ENCODE assay signal across 14 mouse cellular contexts in genomic region chr5:38146524-38146923, GRCm38 (mm10). TPM values are rescaled to one million over a fixed set of nuclear protein-coding genes. Genes with fewer than 3 reads are reported as not detected.
DNase-seq lines count a peak whose midpoint lies in the region; ATAC-seq and TF ChIP-seq lines count a peak whose summit lies in the region.
"Had no signal": no experiment of that assay in that cellular context is flagged by ENCODE, and none has a peak within 500 bp of the region (broad histone marks: within the 10 kb centered on the region; RNA-seq: fewer than 3 reads in every experiment).

No protein-coding gene starts in this region.

- H3K9ac ChIP-seq in heart, adult 2 months (ENCODE audit: low read depth, low read length), result no peak overlapping the region
- H3K9ac ChIP-seq: limb, embryonic 12.5 days; liver, postnatal 0 days had no signal

- no peak overlapping the region for H3K4me3 ChIP-seq in heart, adult 2 months
- H3K4me3 ChIP-seq: hindbrain, embryonic 10.5 days; limb, embryonic 12.5 days had no signal

- TF ChIP-seq CTCF in heart, adult 2 months (IDR thresholded peaks at IDR 0.05), result no peak

- peak; percentile 26 for DNase-seq in adrenal gland, adult 8-10 months
- no peak for DNase-seq in adrenal gland, adult 18-20 months (ENCODE audit: low spot score in 2 of 2)
- peak in 1 of 2 experiments; percentile 37 for DNase-seq in heart, adult 2 months
- peak; percentile 39 for DNase-seq in kidney, adult 9 months
- DNase-seq in lung, postnatal 36 days, result peak; percentile 90
- no peak for DNase-seq in left cerebral cortex, adult 8-10 months (ENCODE audit: low spot score in 2 of 2)
- no peak for DNase-seq in cerebellum, postnatal 25 days
- DNase-seq: B cell, adult 2 months; liver, postnatal 0 days had no signal

- H3K27me3 ChIP-seq in heart, adult 2 months (ENCODE audit: control insufficient read depth, insufficient read depth, low read length), result no peaks in the 10 kb centered on the region
- H3K27me3 ChIP-seq: limb, embryonic 12.5 days had no signal

- ATAC-seq in activated CD4-positive, CD25-positive, alpha-beta regulatory T cell, adult 4 months, result no peak
- ATAC-seq: intestine, postnatal 0 days; liver, postnatal 0 days had no signal

- H3K4me1 ChIP-seq in heart, adult 2 months (ENCODE audit: control insufficient read depth, insufficient read depth, low read length), result peaks cover 2% of the 10 kb centered on the region; the same call in 1 of the 2 replicates
- H3K4me1 ChIP-seq: limb, embryonic 12.5 days had no signal

- TF ChIP-seq EP300 in heart, adult 2 months (IDR thresholded peaks at IDR 0.05; ENCODE audit: insufficient read depth, low read depth, low read length), result 0 out of 2 replicates have a peak, but pooled peaks have one; percentile 34

- no peak overlapping the region for H3K27ac ChIP-seq in heart, adult 2 months
- H3K27ac ChIP-seq: hindbrain, embryonic 10.5 days; limb, embryonic 12.5 days had no signal

- H3K79me2 ChIP-seq in heart, adult 2 months (replicated peaks; ENCODE audit: control insufficient read depth, insufficient read depth, low read length), result no peaks in the 10 kb centered on the region

- no peaks in the 10 kb centered on the region for H3K36me3 ChIP-seq in heart, adult 2 months (ENCODE audit: control insufficient read depth, insufficient read depth, low read length)
- H3K36me3 ChIP-seq: G1E had no signal

- intact Hi-C loops in heart, adult 2 months (cut with DNase I), result no loop called here

- WGBS in heart, adult 2 months, result 39% methylated on average over 6 of the region's 6 CpGs

- no peak for TF ChIP-seq POLR2A in heart, adult 2 months (IDR thresholded peaks at IDR 0.05; ENCODE audit: insufficient read depth, low read depth, low read length)

RNA-seq across cellular contexts. Expression of gene Nsg1, which starts 13.2 kb away (rescaled TPM):
- 10 to 100 TPM; 46.7 to 97.5 (median 70.7) TPM for total RNA-seq in adrenal gland, adult 8-10 months (2022)
- 10 to 100 TPM; 43.5 to 71.0 TPM for total RNA-seq in adrenal gland, adult 18-20 months (2021)
- 1 to 10 TPM; 6.8 to 7.8 TPM for total RNA-seq in heart, adult 2 months (2021)
- polyA plus RNA-seq in heart, adult 2 months (2012; rRNA removed), result 9.7 and 12.5 TPM in 2 replicates
- total RNA-seq in left cerebral cortex, adult 8-10 months (2022), result 100 to 1,000 TPM; 431 to 543 (median 480) TPM
- under 1 TPM; 0.40 to 0.67 TPM for polyA plus RNA-seq in activated CD4-positive, CD25-positive, alpha-beta regulatory T cell, adult 4 months (2017; shearing (Covaris generic))
- polyA plus RNA-seq: G1E had no signal

Comparison
In these comparisons a context has a peak if more than half of its experiments do, and no peak if none do; other contexts are left out.
1. DNase-seq: peak in adrenal gland, adult 8-10 months (single experiment), kidney, adult 9 months (single experiment) and lung, postnatal 36 days (single experiment); none in adrenal gland, adult 18-20 months (0 of 2), left cerebral cortex, adult 8-10 months (0 of 2) and cerebellum, postnatal 25 days (0 of 2).
2. RNA of gene Nsg1, which starts 13.2 kb away (total RNA-seq): 431 to 543 TPM in left cerebral cortex, adult 8-10 months, 46.7 to 97.5 TPM in adrenal gland, adult 8-10 months and 43.5 to 71.0 TPM in adrenal gland, adult 18-20 months; 6.8 to 7.8 TPM in heart, adult 2 months; every median in the first group is over 4 times any median in the second.